Mouse (Mus musculus): Measurements from ENCODE around the gene Armh1. TPM values are rescaled to one million over a fixed set of nuclear protein-coding genes. Genes with fewer than 3 reads are reported as not detected.
"Not testable (repeated sequence)": the region's sequence is repeated elsewhere in the genome, so short reads cannot be mapped to it uniquely, and the experiment has no call there.

Armh1 gene
- polyA plus RNA-seq, 1 experiment, result not detected

DNA sequence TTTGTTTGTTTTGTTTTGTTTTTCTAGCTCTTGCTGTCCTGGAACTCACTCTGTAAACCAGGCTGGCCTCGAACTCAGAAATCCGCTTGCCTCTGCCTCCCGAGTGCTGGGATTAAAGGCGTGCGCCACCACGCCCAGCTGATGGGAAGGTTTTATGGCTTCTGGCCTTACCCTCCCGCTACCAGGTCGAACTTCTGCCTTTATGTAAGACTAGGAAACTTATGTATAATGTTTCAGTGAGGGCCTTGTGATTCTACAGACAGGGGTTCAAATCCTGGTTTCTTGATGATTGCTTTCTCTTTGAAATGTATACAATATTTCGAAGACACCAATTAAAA, 69.2 kb downstream of the Armh1 start:
- not testable (repeated sequence) for H3K4me1 ChIP-seq (ENCODE audit: control insufficient read depth, insufficient read depth, insufficient read length, low read length)
- H3K4me3 ChIP-seq (ENCODE audit: insufficient read depth, low read depth, low read length), result peak overlapping the region; percentile 66
- peak overlapping the region; percentile 22; the same call in 1 of the 2 replicates for H3K27ac ChIP-seq (replicated peaks; ENCODE audit: low read depth, low read length)

DNA sequence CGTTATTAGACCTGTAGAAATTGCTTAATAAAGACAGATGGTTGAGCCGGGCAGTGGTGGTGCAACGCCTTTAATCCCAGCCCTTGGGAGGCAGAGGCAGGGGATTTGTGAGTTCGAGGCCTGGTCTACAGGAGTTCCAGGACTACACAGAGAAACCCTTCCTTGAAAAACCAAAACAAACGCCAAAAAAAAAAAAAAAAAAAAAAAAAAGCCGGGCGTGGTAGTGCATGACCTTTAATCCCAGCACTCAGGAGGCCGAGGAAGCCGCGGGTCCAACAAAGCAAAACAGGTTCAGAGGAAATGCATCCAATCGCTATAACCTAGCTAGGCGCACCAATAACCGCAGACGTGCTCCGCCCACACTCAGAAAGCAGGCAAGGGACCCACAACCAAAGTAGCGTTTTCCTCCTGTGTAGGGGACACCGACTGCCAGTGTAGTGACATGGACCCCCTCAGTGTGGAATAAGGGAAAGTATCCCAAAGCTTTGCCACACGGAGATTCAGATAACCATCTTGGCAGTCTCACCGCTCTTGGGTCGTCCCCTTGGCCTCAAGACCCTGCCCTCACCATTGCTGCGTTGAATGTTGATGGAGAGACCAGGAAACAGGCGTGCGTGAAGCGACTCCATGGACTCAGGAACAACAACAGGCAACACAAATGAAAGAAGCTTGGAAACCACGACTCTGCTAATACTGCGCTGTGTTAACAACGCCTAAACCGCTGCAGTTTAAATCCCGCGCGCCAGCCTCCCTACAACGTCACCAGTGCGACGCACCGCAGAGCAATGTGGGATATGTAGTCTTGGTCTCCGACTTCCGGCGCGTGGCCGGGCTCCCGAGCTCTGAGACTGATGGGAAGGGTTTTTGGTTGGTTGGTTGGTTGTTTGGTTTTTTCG, 69.8 kb downstream of the Armh1 start, which contains the start of gene Kif2c:
Kif2c (minus strand) TSS at position 777 of the 896 bp plus-strand sequence.
- Histone ChIP-seq H3K4me3 (ENCODE audit: insufficient read depth, low read depth, low read length) (peak within 1 kb of the TSS; percentile 66), H3K27ac (replicated peaks; ENCODE audit: low read depth, low read length) (peak within 1 kb of the TSS; percentile 22; the same call in 1 of the 2 replicates), H3K4me1 (ENCODE audit: control insufficient read depth, insufficient read depth, insufficient read length, low read length) (no peaks in the 10 kb centered on the region)

DNA sequence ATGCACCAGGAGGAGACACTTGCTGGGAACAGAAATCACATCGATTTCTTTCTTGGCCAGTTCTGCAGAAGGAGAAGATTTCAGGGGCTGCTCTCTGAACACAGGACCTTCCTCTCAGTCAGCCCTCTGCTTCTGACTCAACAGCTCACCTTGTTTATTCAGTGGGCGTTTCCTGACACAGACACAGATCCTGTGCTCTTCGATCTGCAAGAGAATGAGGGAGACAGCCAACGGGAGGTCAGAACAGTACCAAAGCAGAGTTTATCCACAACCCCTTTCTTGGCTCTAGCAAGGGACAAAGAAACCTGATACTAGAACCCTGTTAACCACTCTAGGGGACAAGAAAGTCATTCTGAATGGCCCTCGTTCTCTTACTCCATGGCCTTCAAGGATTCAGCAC, 82.0 kb downstream of the Armh1 start:
- H3K27ac ChIP-seq (replicated peaks; ENCODE audit: low read depth, low read length), result no peak overlapping the region
- no peaks in the 10 kb centered on the region for H3K4me1 ChIP-seq (ENCODE audit: control insufficient read depth, insufficient read depth, insufficient read length, low read length)
- no peak overlapping the region for H3K4me3 ChIP-seq (ENCODE audit: insufficient read depth, low read depth, low read length)

Other genes with a start within 250 kb of the Armh1 start
- 22.6 TPM in 2 replicates for gene Eif2b3, start 232.7 kb downstream of the Armh1 start, polyA plus RNA-seq (2012; ENCODE audit: insufficient read depth, insufficient read length, missing spikeins)
- gene Ptch2, start 156.1 kb downstream of the Armh1 start, polyA plus RNA-seq (2012; ENCODE audit: insufficient read depth, insufficient read length, missing spikeins), result 1.2 and 1.5 TPM in 2 replicates
- 1.8 TPM in 1 of 2 replicates, not detected in the other for gene Btbd19, start 126.4 kb downstream of the Armh1 start, polyA plus RNA-seq (2012; ENCODE audit: insufficient read depth, insufficient read length, missing spikeins)
- not detected in 2 replicates for gene Tctex1d4, start 125.3 kb downstream of the Armh1 start, polyA plus RNA-seq (2012; ENCODE audit: insufficient read depth, insufficient read length, missing spikeins)
- 0.71 and 2.5 TPM in 2 replicates for gene Plk3, start 118.2 kb downstream of the Armh1 start, polyA plus RNA-seq (2012; ENCODE audit: insufficient read depth, insufficient read length, missing spikeins)
- gene Rps8, start 95.9 kb downstream of the Armh1 start, polyA plus RNA-seq (2012; ENCODE audit: insufficient read depth, insufficient read length, missing spikeins), result 544 and 683 TPM in 2 replicates
- gene Kif2c, start 69.5 kb downstream of the Armh1 start, polyA plus RNA-seq (2012; ENCODE audit: insufficient read depth, insufficient read length, missing spikeins), result not detected in 2 replicates
- gene Tmem53, start 174 bp downstream of the Armh1 start, polyA plus RNA-seq (2012; ENCODE audit: insufficient read depth, insufficient read length, missing spikeins), result 26.6 and 35.1 TPM in 2 replicates
- gene Rnf220, start 244.9 kb upstream of the Armh1 start, polyA plus RNA-seq (2012; ENCODE audit: insufficient read depth, insufficient read length, missing spikeins), result 17.7 and 26.1 TPM in 2 replicates

Measured in brown adipose tissue, adult 24 weeks (tissue).